Mouse (Mus musculus): ENCODE data around the gene Nedd9.

GRCm38 (mm10) chr13:41263304-41264006 lies 223.7 kb downstream of the Nedd9 start:
- TF ChIP-seq CTCF (IDR thresholded peaks at IDR 0.05; ENCODE audit: borderline replicate concordance, control insufficient read depth, extremely low read depth, insufficient read depth, low read length, poor library complexity) = no peak
- TF ChIP-seq POLR2A (IDR thresholded peaks at IDR 0.05; ENCODE audit: control insufficient read depth, extremely low read depth, insufficient read depth, low read length, poor library complexity) = no peak

All from thymus, adult 2 months (tissue).